Mouse (Mus musculus) frontal cortex, postnatal 10 days (tissue): Measurements from ENCODE around the gene Jade2.
A peak's percentile ranks its signal among the peaks of the same experiment; 100 is the strongest.

Source experiments
- DNase-seq, 2 experiments: peaks; one replicate each; pipeline ENCODE4 v3.0.0; 2022; ENCODE audit warnings: low spot score in 2 of 2, mixed read lengths in 1 of 2

Jade2 gene

GRCm38 (mm10) chr11:51857081-51857671 lies at the start of gene Jade2:
Gene Jade2, minus strand, starts transcription at chr11:51857653.
- DNase-seq = peak; percentile 31 to 52

DNA sequence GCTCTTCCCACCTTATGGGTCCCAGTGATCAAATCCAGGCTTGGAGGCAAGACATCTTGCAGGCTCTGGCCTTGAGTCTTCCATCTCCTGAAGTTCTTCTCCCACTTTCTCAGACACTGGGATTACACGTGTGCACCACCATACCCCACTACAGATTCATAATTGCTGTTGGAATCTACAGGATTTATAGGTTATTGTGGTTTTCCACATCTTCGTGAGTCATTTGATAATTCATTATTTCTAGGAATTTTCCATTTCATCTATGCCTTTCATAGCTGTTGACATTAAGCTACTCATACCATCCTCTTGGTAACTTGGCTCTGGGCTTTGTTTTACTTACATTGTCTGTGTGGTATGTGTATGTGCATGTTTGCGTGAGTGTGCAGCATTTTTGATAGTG lies 46.8 kb upstream of the Jade2 start:
- DNase-seq = no peak

GRCm38 (mm10) chr11:51899691-51900090 lies 42.2 kb upstream of the Jade2 start:
- DNase-seq = no peak

DNA sequence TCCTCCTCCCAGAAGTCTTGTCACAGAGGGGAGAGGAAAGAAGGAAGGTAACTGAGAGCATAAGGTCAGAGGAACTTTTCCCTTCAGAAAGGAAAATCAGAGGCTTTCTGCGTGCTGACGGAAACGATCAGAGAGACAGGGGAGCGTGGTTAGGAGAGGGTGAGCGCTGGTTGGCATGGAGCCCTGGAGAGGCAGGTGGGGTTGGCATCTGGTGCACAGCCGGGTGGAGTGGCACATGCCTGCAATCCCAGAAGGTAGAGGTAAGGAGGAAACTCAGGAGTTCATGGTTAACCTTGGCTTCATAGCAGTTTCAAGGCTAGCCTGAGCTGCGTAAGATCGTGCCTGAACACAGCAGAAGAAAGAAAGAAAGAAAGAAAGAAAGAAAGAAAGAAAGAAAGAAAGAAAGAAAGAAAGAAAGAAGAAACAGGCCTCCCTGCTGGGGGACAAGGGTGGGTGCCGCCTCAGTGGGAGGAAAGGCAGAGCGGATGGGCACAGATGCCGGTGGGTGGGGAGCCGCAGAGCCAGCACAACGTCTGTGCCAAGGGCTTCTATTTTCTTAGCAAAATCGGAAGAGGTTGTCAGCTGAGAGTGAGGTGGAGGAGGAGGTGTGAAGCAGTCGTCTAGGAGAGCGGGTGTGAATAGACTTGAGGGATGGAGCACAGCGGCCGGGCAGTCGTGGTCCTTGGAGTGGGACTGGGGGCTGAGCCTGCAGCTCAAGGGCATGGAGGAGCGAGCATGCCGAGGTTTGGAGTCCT lies 41.0 kb upstream of the Jade2 start:
- DNase-seq = peak; percentile 59 to 70

DNA sequence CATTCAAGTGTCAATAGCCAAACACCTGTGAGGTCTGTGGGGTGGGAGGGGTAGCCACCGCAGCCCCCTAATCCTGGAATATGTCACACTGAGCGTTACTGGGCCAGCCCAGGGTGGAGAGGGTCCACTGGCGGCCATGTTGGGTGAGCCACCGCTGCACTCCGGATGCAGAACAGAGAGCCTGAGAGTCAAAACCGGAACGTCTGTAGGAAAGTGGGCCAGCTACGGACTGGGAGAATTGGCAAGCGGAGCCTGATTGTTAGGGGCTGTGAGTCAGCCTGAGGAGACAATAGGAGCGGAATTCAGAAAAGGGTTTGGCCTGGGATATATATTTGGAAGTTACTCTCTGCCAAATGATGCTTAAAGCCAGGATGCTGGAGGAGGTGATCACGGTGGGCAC lies 39.9 kb upstream of the Jade2 start:
- no peak for DNase-seq

- no peak for DNase-seq
Observed at GRCm38 (mm10) chr11:51896012-51896411, 38.6 kb upstream of the Jade2 start.

- no peak for DNase-seq
Observed at GRCm38 (mm10) chr11:51885681-51886080, 28.2 kb upstream of the Jade2 start.

DNA sequence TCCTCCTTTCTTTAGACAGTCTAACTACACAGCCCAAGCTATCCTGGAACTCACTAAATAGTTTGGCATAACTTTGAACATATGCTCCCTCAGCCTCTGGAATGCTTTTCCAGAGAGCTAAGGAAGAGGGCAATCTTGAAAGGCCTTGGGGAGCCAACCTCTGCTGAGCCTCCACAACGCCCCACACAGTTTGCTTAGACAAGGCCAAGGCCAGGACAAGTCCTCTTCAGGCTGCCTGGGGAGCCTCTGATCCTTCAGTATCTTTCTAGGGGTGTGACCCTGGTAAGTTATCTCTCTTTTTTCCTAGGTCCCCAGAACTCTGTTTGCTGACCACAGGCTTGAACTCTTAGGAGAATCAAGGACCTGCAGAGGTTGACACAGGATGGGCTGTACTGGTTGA lies 26.6 kb upstream of the Jade2 start:
- DNase-seq = no peak

DNA sequence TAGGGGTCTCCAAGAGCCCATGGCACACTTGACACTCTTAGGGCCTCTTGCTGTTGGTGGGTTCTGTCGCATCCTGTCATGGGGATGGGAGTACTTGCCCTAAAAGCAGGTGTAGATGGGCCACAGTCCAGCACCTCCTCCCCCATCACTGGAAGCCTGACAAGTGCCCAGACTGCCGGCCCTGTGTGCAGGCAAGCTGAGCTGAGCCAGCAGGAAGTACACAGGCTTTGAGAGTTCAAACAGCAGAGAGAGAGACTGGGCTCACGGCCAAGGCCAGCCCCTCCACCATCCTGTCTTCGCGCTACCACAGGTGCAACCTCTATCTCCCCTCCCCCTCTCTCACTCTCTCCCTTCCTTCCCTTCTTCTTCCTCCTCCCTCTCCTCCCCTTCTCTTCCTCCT lies 26.2 kb upstream of the Jade2 start:
- DNase-seq = no peak

- no peak for DNase-seq
Observed at GRCm38 (mm10) chr11:51881776-51882175, 24.3 kb upstream of the Jade2 start.

- no peak for DNase-seq
Observed at GRCm38 (mm10) chr11:51881041-51881730, 23.7 kb upstream of the Jade2 start.

- no peak for DNase-seq
Observed at GRCm38 (mm10) chr11:51876943-51877344, 19.5 kb upstream of the Jade2 start.

- DNase-seq = no peak
Observed at GRCm38 (mm10) chr11:51875792-51876195, 18.3 kb upstream of the Jade2 start.

- no peak for DNase-seq
Observed at GRCm38 (mm10) chr11:51875086-51875485, 17.6 kb upstream of the Jade2 start.

GRCm38 (mm10) chr11:51874266-51875036 lies 17.0 kb upstream of the Jade2 start:
- no peak for DNase-seq

DNA sequence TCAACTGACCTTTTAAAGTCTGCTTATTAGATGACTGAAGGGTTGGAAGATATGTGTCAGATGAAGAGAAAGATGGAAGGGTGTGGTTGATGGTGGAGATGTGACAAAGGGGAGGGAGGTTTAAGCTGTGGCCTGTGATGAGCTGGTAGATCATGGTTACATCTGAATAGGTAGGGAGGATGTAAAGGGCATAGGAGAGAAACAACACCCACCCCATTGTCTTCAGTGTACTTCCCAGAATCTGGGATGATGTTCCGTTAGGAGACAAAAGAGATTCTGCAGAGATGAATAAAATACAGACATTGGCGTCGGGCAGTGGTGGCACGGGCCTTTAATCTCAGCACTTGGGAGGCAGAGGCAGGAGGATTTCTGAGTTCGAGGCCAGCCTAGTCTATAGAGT lies 15.7 kb upstream of the Jade2 start:
- DNase-seq = no peak

- no peak for DNase-seq
Observed at GRCm38 (mm10) chr11:51867261-51867660, 9.8 kb upstream of the Jade2 start.

DNA sequence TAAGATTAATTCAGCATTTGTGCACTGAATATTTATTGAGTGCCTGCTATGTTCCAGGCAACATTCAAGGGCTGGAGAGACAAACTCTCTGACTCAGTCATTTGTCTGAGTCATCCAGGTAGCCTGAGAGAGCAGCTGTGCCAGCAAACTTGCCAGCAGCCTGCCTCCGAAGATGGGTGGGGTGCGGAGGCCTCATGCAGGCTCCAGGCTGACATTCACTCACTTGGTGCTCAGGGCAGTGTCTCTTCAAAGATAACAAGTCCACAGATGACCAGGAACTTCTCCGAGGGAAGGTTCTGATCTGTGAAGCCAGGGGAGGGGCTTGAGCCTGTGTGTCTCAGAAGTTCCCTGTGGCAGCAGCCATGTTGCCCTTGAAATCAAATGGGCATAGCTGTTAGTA lies 8.6 kb upstream of the Jade2 start:
- DNase-seq = no peak

GRCm38 (mm10) chr11:51860666-51861065 lies 3.2 kb upstream of the Jade2 start:
- DNase-seq = no peak

DNA sequence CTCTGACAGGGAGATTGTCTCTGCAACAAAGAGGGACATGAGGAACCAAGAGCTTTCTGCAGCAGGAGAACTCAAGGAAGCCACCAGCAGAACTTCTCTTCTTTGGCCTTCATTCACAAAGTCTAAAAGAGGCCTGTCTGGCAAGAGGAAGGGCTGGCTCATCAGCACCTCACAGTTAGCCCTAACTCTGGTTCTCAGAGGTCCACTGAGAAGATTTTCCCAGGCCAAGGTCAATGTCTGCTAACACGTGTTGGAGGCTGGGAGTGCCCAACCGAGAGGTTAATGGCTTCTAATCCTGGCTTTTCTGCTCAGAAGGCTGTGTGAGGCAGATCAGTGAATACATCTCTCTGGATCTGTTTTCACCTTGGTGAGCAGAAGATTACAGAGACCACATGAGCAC lies 2.1 kb upstream of the Jade2 start:
- no peak for DNase-seq

- peak; percentile 54 to 62 for DNase-seq
Observed at GRCm38 (mm10) chr11:51858528-51859051, 1.1 kb upstream of the Jade2 start.
